Mouse (Mus musculus) hindbrain, embryonic 12.5 days (tissue): ENCODE measurements around the gene 9130023H24Rik. TPM values are rescaled to one million over a fixed set of nuclear protein-coding genes. Genes with fewer than 3 reads are reported as not detected.

Experiments
- ATAC-seq: fragments of 200-750 bp; cut with Nextera tagmentation; 2 replicates; pipeline ENCODE4 v1.8.0; 2017; ENCODE audit warnings: moderate TSS enrichment; ENCODE audit not compliant: low FRiP score
- H3K27ac ChIP-seq: fragments of 300-500 bp; sonication (generic); 2 replicates; pipeline ENCODE4 v1.5.1; 2016; ENCODE audit warnings: mild to moderate bottlenecking
- H3K27me3 ChIP-seq: fragments of 300-500 bp; sonication (generic); 2 replicates; pipeline ENCODE4 v1.6.1; 2016; ENCODE audit warnings: mild to moderate bottlenecking
- H3K36me3 ChIP-seq: fragments of 300-500 bp; sonication (generic); 2 replicates; pipeline ENCODE4 v1.6.1; 2016; ENCODE audit warnings: mild to moderate bottlenecking
- H3K4me1 ChIP-seq: fragments of 300-500 bp; sonication (generic); 2 replicates; pipeline ENCODE4 v1.6.1; 2016
- H3K4me2 ChIP-seq: fragments of 300-500 bp; sonication (generic); replicated peaks from 2 replicates; pipeline ENCODE4 v1.6.1; 2016; ENCODE audit warnings: mild to moderate bottlenecking
- H3K4me3 ChIP-seq: fragments of 300-500 bp; sonication (generic); 2 replicates; pipeline ENCODE4 v1.5.1; 2016; ENCODE audit warnings: mild to moderate bottlenecking
- H3K9ac ChIP-seq: fragments of 300-500 bp; sonication (generic); 2 replicates; pipeline ENCODE4 v1.6.1; 2016; ENCODE audit warnings: mild to moderate bottlenecking, moderate library complexity
- H3K9me3 ChIP-seq: fragments of 300-500 bp; sonication (generic); replicated peaks from 2 replicates; pipeline ENCODE4 v1.6.1; 2016; ENCODE audit warnings: mild to moderate bottlenecking
- WGBS: fragments of 180-500 bp; shearing (Covaris S2); methylation state at CpG from one replicate; pipeline ENCODE4 v1.1.7; 2016; 5-methylcytosine and 5-hydroxymethylcytosine counted together
- polyA plus RNA-seq: library from polyadenylated mRNA; unstranded; fragments of >200 nt; fragmentation: Nextera tagmentation; extraction: Ambion mirVana; gene quantifications from 2 replicates; pipeline ENCODE4 v1.2.1, GENCODE M21; 2016

The 9130023H24Rik gene
- polyA plus RNA-seq, 1 experiment from 2014 or later, result 13.8 TPM

DNA sequence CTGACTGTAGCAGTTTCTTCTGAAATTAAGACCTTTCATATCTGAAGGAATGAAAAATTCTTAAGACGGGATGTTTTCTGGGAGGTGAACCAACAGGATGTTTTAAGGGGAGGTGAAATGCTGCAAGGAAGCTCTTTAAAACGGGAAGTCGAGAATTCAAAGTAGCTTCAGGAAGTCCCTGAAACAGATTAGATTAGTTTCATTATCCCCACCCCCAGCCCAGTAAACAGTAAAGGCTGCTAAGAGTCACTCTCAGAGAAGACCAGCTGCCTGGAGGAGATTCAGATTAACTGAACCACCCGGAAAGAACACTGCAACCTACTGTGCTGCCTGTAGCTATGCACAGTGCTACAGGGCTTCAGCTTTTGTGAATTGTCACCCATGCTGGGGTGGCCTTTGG, 17.9 kb downstream of the 9130023H24Rik start:
- Histone ChIP-seq H3K27me3 (no peaks in the 10 kb centered on the region), H3K27ac (no peak overlapping the region), H3K4me2 (no peak overlapping the region), H3K4me3 (no peak overlapping the region), H3K9ac (no peak overlapping the region), H3K9me3 (no peaks in the 10 kb centered on the region), H3K4me1 (no peaks in the 10 kb centered on the region), H3K36me3 (no peaks in the 10 kb centered on the region)
- no peak for ATAC-seq
- 89% methylated on average over 4 of the region's 4 CpGs for WGBS

GRCm38 (mm10) chr7:128209826-128210225, 28.0 kb downstream of the 9130023H24Rik start:
- no peak overlapping the region for H3K27ac ChIP-seq
- H3K9me3 ChIP-seq, result no peaks in the 10 kb centered on the region
- H3K9ac ChIP-seq, result no peak overlapping the region
- H3K27me3 ChIP-seq, result 0 out of 2 replicates have a peak, but pooled peaks cover 2% of the 10 kb centered on the region
- ATAC-seq, result no peak
- H3K4me1 ChIP-seq, result no peaks in the 10 kb centered on the region
- H3K36me3 ChIP-seq, result no peaks in the 10 kb centered on the region
- H3K4me2 ChIP-seq, result no peak overlapping the region
- 58% methylated on average over 3 of the region's 3 CpGs for WGBS
- no peak overlapping the region for H3K4me3 ChIP-seq

- Histone ChIP-seq H3K9ac (no peak overlapping the region), H3K4me2 (no peak overlapping the region), H3K36me3 (no peaks in the 10 kb centered on the region), H3K4me3 (no peak overlapping the region), H3K9me3 (no peaks in the 10 kb centered on the region), H3K27ac (no peak overlapping the region), H3K27me3 (no peaks in the 10 kb centered on the region), H3K4me1 (no peaks in the 10 kb centered on the region)
- 7% methylated on average over 4 of the region's 4 CpGs for WGBS
- ATAC-seq, result no peak
Measured at GRCm38 (mm10) chr7:128208187-128208586, 29.6 kb downstream of the 9130023H24Rik start.

GRCm38 (mm10) chr7:128206152-128206551, 31.7 kb downstream of the 9130023H24Rik start, which contains the start of gene Cox6a2:
Gene Cox6a2 (minus strand): TSS chr7:128206387.
- no peak within 1 kb of the TSS for H3K4me3 ChIP-seq
- 85% methylated on average over 6 of the region's 6 CpGs for WGBS

DNA sequence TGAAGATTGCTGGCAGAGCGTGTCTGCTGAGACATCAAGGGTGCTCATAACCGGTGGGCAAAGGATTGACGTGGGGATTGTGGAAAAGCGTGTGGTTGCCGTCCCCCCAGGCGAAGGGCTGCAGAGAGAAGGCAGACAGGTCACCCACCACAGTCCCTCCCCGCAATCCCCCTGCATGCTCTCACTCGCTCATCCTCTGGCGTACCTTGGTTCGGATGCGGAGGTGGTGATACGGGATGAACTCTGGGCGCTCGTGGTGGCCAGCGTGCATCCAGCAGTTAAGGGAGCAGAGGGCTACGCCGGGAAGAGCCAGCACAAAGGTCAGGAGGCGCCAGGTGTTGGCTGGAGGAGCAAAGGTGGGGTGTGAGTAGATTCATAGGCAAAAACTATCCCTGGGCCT, 32.1 kb downstream of the 9130023H24Rik start:
- Histone ChIP-seq H3K4me1 (no peaks in the 10 kb centered on the region), H3K9me3 (no peaks in the 10 kb centered on the region), H3K36me3 (no peaks in the 10 kb centered on the region), H3K27me3 (no peaks in the 10 kb centered on the region), H3K9ac (no peak overlapping the region), H3K4me3 (no peak overlapping the region), H3K27ac (no peak overlapping the region), H3K4me2 (no peak overlapping the region)
- no peak for ATAC-seq
- 84% methylated on average over 18 of the region's 18 CpGs for WGBS

More at GRCm38 (mm10) chr7:128206152-128206551, 31.7 kb downstream of the 9130023H24Rik start, which contains the start of gene Cox6a2:
- Histone ChIP-seq H3K9me3 (no peaks in the 10 kb centered on the region), H3K36me3 (no peaks in the 10 kb centered on the region), H3K4me1 (no peaks in the 10 kb centered on the region), H3K4me2 (no peak within 1 kb of the TSS), H3K27me3 (no peaks in the 10 kb centered on the region), H3K9ac (no peak within 1 kb of the TSS), H3K27ac (no peak within 1 kb of the TSS)
- no peak for ATAC-seq

GRCm38 (mm10) chr7:128204179-128204578, 33.7 kb downstream of the 9130023H24Rik start:
- Histone ChIP-seq H3K4me3 (no peak overlapping the region), H3K27me3 (no peaks in the 10 kb centered on the region), H3K4me2 (no peak overlapping the region), H3K4me1 (no peaks in the 10 kb centered on the region), H3K9me3 (no peaks in the 10 kb centered on the region), H3K36me3 (no peaks in the 10 kb centered on the region), H3K27ac (no peak overlapping the region), H3K9ac (no peak overlapping the region)
- 85% methylated on average over 8 of the region's 8 CpGs for WGBS
- ATAC-seq, result no peak

DNA sequence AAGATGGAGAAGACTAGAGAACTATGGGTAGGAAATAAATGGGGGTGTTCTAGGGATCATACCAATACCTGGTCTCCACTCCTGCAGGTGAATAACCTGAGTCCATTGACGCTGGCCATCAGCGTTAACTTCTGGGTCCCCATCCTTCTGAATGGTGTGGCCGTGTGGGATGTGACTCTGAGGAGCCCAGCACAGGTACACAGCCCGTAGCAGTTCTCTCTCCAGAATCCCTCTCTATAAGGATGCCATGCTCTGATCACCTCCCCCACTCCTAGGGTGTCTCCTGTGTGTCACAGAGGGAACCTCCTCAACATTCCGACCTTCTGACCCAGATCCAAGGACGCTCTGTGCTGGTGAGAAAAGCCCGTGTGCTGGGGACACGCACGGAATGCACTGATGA, 34.8 kb downstream of the 9130023H24Rik start:
- Histone ChIP-seq H3K4me3 (no peak overlapping the region), H3K4me1 (no peaks in the 10 kb centered on the region), H3K9ac (no peak overlapping the region), H3K36me3 (no peaks in the 10 kb centered on the region), H3K27ac (no peak overlapping the region), H3K27me3 (no peaks in the 10 kb centered on the region), H3K9me3 (no peaks in the 10 kb centered on the region), H3K4me2 (no peak overlapping the region)
- 77% methylated on average over 9 of the region's 9 CpGs for WGBS
- no peak for ATAC-seq

DNA sequence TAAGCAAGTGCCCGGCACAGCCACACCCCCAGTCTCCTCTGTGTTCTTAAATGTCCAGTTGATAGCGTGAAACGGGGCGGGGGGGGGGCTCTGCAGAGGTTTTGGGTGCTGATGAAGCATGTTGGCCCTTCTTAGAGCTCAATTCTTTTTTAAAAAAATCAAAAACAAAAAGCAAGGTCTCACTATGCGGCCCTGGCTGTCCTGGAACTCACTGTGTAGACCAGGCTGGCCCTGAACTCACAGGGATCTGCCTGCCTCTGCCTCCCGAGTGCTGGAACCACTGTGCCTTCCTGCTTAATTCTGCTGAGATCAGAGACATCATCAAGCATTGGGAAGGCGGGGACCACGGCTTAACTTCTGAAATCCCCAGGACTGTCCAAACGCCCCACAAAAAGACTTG, 36.2 kb downstream of the 9130023H24Rik start:
- Histone ChIP-seq H3K4me2 (no peak overlapping the region), H3K27me3 (no peaks in the 10 kb centered on the region), H3K36me3 (no peaks in the 10 kb centered on the region), H3K4me3 (no peak overlapping the region), H3K4me1 (no peaks in the 10 kb centered on the region), H3K27ac (no peak overlapping the region), H3K9ac (no peak overlapping the region), H3K9me3 (no peaks in the 10 kb centered on the region)
- no peak for ATAC-seq
- WGBS, result 88% methylated on average over 9 of the region's 9 CpGs

Other genes with a start within 250 kb of the 9130023H24Rik start
- gene Pycard, start 244.2 kb downstream of the 9130023H24Rik start, polyA plus RNA-seq, result 6.4 and 9.4 TPM in 2 replicates
- gene Trim72, start 234.1 kb downstream of the 9130023H24Rik start, polyA plus RNA-seq, result 0.15 and 0.59 TPM in 2 replicates
- 0.83 and 0.97 TPM in 2 replicates for gene Itgam, start 175.4 kb downstream of the 9130023H24Rik start, polyA plus RNA-seq
- gene Gm49368, start 175.3 kb downstream of the 9130023H24Rik start, polyA plus RNA-seq, result not detected in 2 replicates
- 0.08 TPM in 1 of 2 replicates, not detected in the other for gene Itgax, start 108.5 kb downstream of the 9130023H24Rik start, polyA plus RNA-seq
- not detected in 2 replicates for gene Itgad, start 83.7 kb downstream of the 9130023H24Rik start, polyA plus RNA-seq
- 1.3 and 4.1 TPM in 2 replicates for gene Cox6a2, start 31.6 kb downstream of the 9130023H24Rik start, polyA plus RNA-seq
- 16.4 and 17.4 TPM in 2 replicates for gene Armc5, start 689 bp downstream of the 9130023H24Rik start, polyA plus RNA-seq
- 50.9 and 63.1 TPM in 2 replicates for gene Tgfb1i1, start 8.8 kb upstream of the 9130023H24Rik start, polyA plus RNA-seq
- gene Slc5a2, start 27.6 kb upstream of the 9130023H24Rik start, polyA plus RNA-seq, result not detected in 2 replicates
- gene BC017158, start 60.1 kb upstream of the 9130023H24Rik start, polyA plus RNA-seq, result 21.7 and 27.4 TPM in 2 replicates
- 13.5 and 16.7 TPM in 2 replicates for gene Rgs10, start 180.7 kb upstream of the 9130023H24Rik start, polyA plus RNA-seq
- 35.3 and 38.3 TPM in 2 replicates for gene Tial1, start 223.7 kb upstream of the 9130023H24Rik start, polyA plus RNA-seq